Mouse (Mus musculus) embryonic facial prominence, embryonic 12.5 days (tissue): ENCODE results near the gene Foxn1. TPM values are rescaled to one million over a fixed set of nuclear protein-coding genes. Genes with fewer than 3 reads are reported as not detected.

ENCODE experiments used
- ATAC-seq: fragments of 200-750 bp; cut with Nextera tagmentation; 2 replicates; pipeline ENCODE4 v1.8.0; 2017; ENCODE audit not compliant: insufficient number of reproducible peaks, insufficient read depth, low FRiP score, low TSS enrichment
- H3K27ac ChIP-seq: fragments of 300-500 bp; sonication (generic); 2 replicates; pipeline ENCODE4 v1.5.1; 2016; ENCODE audit warnings: mild to moderate bottlenecking
- H3K27me3 ChIP-seq: fragments of 300-500 bp; sonication (generic); 2 replicates; pipeline ENCODE4 v1.6.1; 2016; ENCODE audit warnings: mild to moderate bottlenecking, moderate library complexity
- H3K36me3 ChIP-seq: fragments of 300-500 bp; sonication (generic); 2 replicates; pipeline ENCODE4 v1.6.1; 2016; ENCODE audit warnings: mild to moderate bottlenecking
- H3K4me1 ChIP-seq: fragments of 300-500 bp; sonication (generic); 2 replicates; pipeline ENCODE4 v1.6.1; 2016
- H3K4me2 ChIP-seq: fragments of 300-500 bp; sonication (generic); replicated peaks from 2 replicates; pipeline ENCODE4 v1.6.1; 2016; ENCODE audit warnings: mild to moderate bottlenecking, moderate library complexity
- H3K4me3 ChIP-seq: fragments of 300-500 bp; sonication (generic); 2 replicates; pipeline ENCODE4 v1.5.1; 2016; ENCODE audit warnings: mild to moderate bottlenecking
- H3K9ac ChIP-seq: fragments of 300-500 bp; sonication (generic); 2 replicates; pipeline ENCODE4 v1.6.1; 2016; ENCODE audit warnings: mild to moderate bottlenecking, moderate library complexity
- H3K9me3 ChIP-seq: fragments of 300-500 bp; sonication (generic); 2 replicates; pipeline ENCODE4 v1.6.1; 2016; ENCODE audit warnings: mild to moderate bottlenecking, moderate library complexity
- WGBS: fragments of 180-500 bp; shearing (Covaris S2); methylation state at CpG from one replicate; pipeline ENCODE4 v1.1.7; 2016; 5-methylcytosine and 5-hydroxymethylcytosine counted together
- polyA plus RNA-seq: library from polyadenylated mRNA; unstranded; fragments of >200 nt; fragmentation: Nextera tagmentation; extraction: Ambion mirVana; gene quantifications from 2 replicates; pipeline ENCODE4 v1.2.1, GENCODE M21; 2016

Gene Foxn1
- polyA plus RNA-seq = 0.09 and 0.18 TPM in 2 replicates

- no peaks in the 10 kb centered on the region for H3K9me3 ChIP-seq
- H3K36me3 ChIP-seq = no peaks in the 10 kb centered on the region
- WGBS = 69% methylated on average over 14 of the region's 14 CpGs
- 0 out of 2 replicates have a peak, but pooled peaks cover 6% of the 10 kb centered on the region for H3K4me1 ChIP-seq
- ATAC-seq = no peak
- H3K4me3 ChIP-seq = no peak within 1 kb of the TSS
- H3K27ac ChIP-seq = no peak within 1 kb of the TSS; the same call in 1 of the 2 replicates
- H3K9ac ChIP-seq = no peak within 1 kb of the TSS
- H3K27me3 ChIP-seq = no peaks in the 10 kb centered on the region; the same call in 1 of the 2 replicates
- no peak within 1 kb of the TSS for H3K4me2 ChIP-seq
Observed at GRCm38 (mm10) chr11:78386508-78387043, at the start of gene Foxn1. Gene Foxn1 (minus strand): TSS chr11:78386558.

GRCm38 (mm10) chr11:78435776-78436349 lies 49.5 kb upstream of the Foxn1 start:
- H3K27me3 ChIP-seq = no peaks in the 10 kb centered on the region
- peaks cover 10% of the 10 kb centered on the region for H3K4me1 ChIP-seq
- H3K4me2 ChIP-seq = peak overlapping the region; percentile 26
- H3K9ac ChIP-seq = no peak overlapping the region
- no peak overlapping the region for H3K4me3 ChIP-seq
- ATAC-seq = no peak
- WGBS = 4% methylated on average over 19 of the region's 19 CpGs
- H3K36me3 ChIP-seq = no peaks in the 10 kb centered on the region
- H3K27ac ChIP-seq = 0 out of 2 replicates have a peak overlapping the region, but pooled peaks have one; percentile 46
- no peaks in the 10 kb centered on the region for H3K9me3 ChIP-seq

GRCm38 (mm10) chr11:78434052-78434451 lies 47.7 kb upstream of the Foxn1 start:
- no peaks in the 10 kb centered on the region for H3K36me3 ChIP-seq
- no peak overlapping the region for H3K9ac ChIP-seq
- WGBS = 72% methylated on average over 4 of the region's 4 CpGs
- no peak overlapping the region for H3K27ac ChIP-seq
- H3K9me3 ChIP-seq = no peaks in the 10 kb centered on the region
- H3K4me3 ChIP-seq = no peak overlapping the region
- ATAC-seq = no peak
- peaks cover 10% of the 10 kb centered on the region for H3K4me1 ChIP-seq
- H3K27me3 ChIP-seq = no peaks in the 10 kb centered on the region
- H3K4me2 ChIP-seq = no peak overlapping the region

- H3K4me1 ChIP-seq = peaks cover 9% of the 10 kb centered on the region
- H3K27ac ChIP-seq = no peak overlapping the region
- H3K27me3 ChIP-seq = no peaks in the 10 kb centered on the region
- no peak for ATAC-seq
- H3K9ac ChIP-seq = no peak overlapping the region
- H3K4me2 ChIP-seq = no peak overlapping the region
- no peaks in the 10 kb centered on the region for H3K9me3 ChIP-seq
- H3K4me3 ChIP-seq = no peak overlapping the region
- no peaks in the 10 kb centered on the region for H3K36me3 ChIP-seq
- 89% methylated on average over 10 of the region's 10 CpGs for WGBS
Observed at GRCm38 (mm10) chr11:78431176-78431575, 44.8 kb upstream of the Foxn1 start.

- H3K27ac ChIP-seq = no peak overlapping the region
- H3K9ac ChIP-seq = no peak overlapping the region
- H3K4me1 ChIP-seq = peaks cover under 1% of the 10 kb centered on the region; the same call in 1 of the 2 replicates
- 59% methylated on average over 11 of the region's 11 CpGs for WGBS
- ATAC-seq = no peak
- H3K4me2 ChIP-seq = no peak overlapping the region
- H3K27me3 ChIP-seq = no peaks in the 10 kb centered on the region
- no peaks in the 10 kb centered on the region for H3K36me3 ChIP-seq
- H3K4me3 ChIP-seq = no peak overlapping the region
- no peaks in the 10 kb centered on the region for H3K9me3 ChIP-seq
Observed at GRCm38 (mm10) chr11:78430195-78430878, 44.0 kb upstream of the Foxn1 start.

GRCm38 (mm10) chr11:78428309-78428708 lies 42.0 kb upstream of the Foxn1 start:
- Histone ChIP-seq H3K9ac (no peak overlapping the region), H3K9me3 (no peaks in the 10 kb centered on the region), H3K4me3 (no peak overlapping the region), H3K27ac (no peak overlapping the region), H3K36me3 (no peaks in the 10 kb centered on the region), H3K4me2 (no peak overlapping the region), H3K27me3 (no peaks in the 10 kb centered on the region), H3K4me1 (no peaks in the 10 kb centered on the region)
- WGBS = 79% methylated on average over 5 of the region's 5 CpGs
- ATAC-seq = no peak

GRCm38 (mm10) chr11:78427655-78428054 lies 41.3 kb upstream of the Foxn1 start:
- Histone ChIP-seq H3K36me3 (no peaks in the 10 kb centered on the region), H3K27me3 (no peaks in the 10 kb centered on the region), H3K4me2 (no peak overlapping the region), H3K4me3 (no peak overlapping the region), H3K27ac (no peak overlapping the region), H3K9ac (no peak overlapping the region), H3K9me3 (no peaks in the 10 kb centered on the region), H3K4me1 (no peaks in the 10 kb centered on the region)
- WGBS = 91% methylated on average over 6 of the region's 6 CpGs
- ATAC-seq = no peak

GRCm38 (mm10) chr11:78425572-78425971 lies 39.2 kb upstream of the Foxn1 start:
- Histone ChIP-seq H3K9ac (no peak overlapping the region), H3K27ac (no peak overlapping the region)
- 81% methylated on average over 1 of the region's 1 CpGs for WGBS

GRCm38 (mm10) chr11:78424352-78424751 lies 38.0 kb upstream of the Foxn1 start:
- Histone ChIP-seq H3K27ac (no peak overlapping the region), H3K9me3 (no peaks in the 10 kb centered on the region), H3K9ac (no peak overlapping the region), H3K4me3 (no peak overlapping the region), H3K36me3 (no peaks in the 10 kb centered on the region), H3K4me1 (no peaks in the 10 kb centered on the region), H3K4me2 (no peak overlapping the region), H3K27me3 (peaks cover 11% of the 10 kb centered on the region; the same call in 1 of the 2 replicates)
- 64% methylated on average over 2 of the region's 2 CpGs for WGBS
- no peak for ATAC-seq

More at GRCm38 (mm10) chr11:78425572-78425971, 39.2 kb upstream of the Foxn1 start:
- H3K36me3 ChIP-seq = no peaks in the 10 kb centered on the region
- no peak for ATAC-seq
- no peaks in the 10 kb centered on the region for H3K4me1 ChIP-seq
- H3K4me3 ChIP-seq = no peak overlapping the region
- no peaks in the 10 kb centered on the region for H3K9me3 ChIP-seq
- H3K4me2 ChIP-seq = no peak overlapping the region
- H3K27me3 ChIP-seq = peaks cover 8% of the 10 kb centered on the region; the same call in 1 of the 2 replicates

GRCm38 (mm10) chr11:78422055-78422819 lies 35.9 kb upstream of the Foxn1 start, which contains the start of gene Slc13a2:
Gene Slc13a2 (minus strand): TSS chr11:78422217.
- Histone ChIP-seq H3K36me3 (no peaks in the 10 kb centered on the region), H3K4me1 (no peaks in the 10 kb centered on the region), H3K9me3 (no peaks in the 10 kb centered on the region), H3K27me3 (peaks cover 11% of the 10 kb centered on the region; the same call in 1 of the 2 replicates), H3K9ac (no peak within 1 kb of the TSS), H3K27ac (no peak within 1 kb of the TSS), H3K4me3 (no peak within 1 kb of the TSS), H3K4me2 (no peak within 1 kb of the TSS)
- WGBS = 27% methylated on average over 13 of the region's 13 CpGs
- no peak for ATAC-seq

- H3K27ac ChIP-seq = no peak overlapping the region
- no peak overlapping the region for H3K9ac ChIP-seq
- H3K4me3 ChIP-seq = no peak overlapping the region
- no peaks in the 10 kb centered on the region for H3K4me1 ChIP-seq
- no peaks in the 10 kb centered on the region for H3K9me3 ChIP-seq
- ATAC-seq = no peak
- H3K27me3 ChIP-seq = peaks cover 11% of the 10 kb centered on the region; the same call in 1 of the 2 replicates
- H3K4me2 ChIP-seq = no peak overlapping the region
- 68% methylated on average over 13 of the region's 13 CpGs for WGBS
- no peaks in the 10 kb centered on the region for H3K36me3 ChIP-seq
Observed at GRCm38 (mm10) chr11:78421201-78422009, 35.0 kb upstream of the Foxn1 start.
